Mouse (Mus musculus) midbrain, embryonic 11.5 days (tissue): ENCODE measurements at regions not wholly inside any gene's neighbourhood (a gene's known extent, or its start where the extent isn't known, plus 50 kb on each side); places are given as distances from the start of the nearest gene placed in this dataset.

Source experiments
- ATAC-seq: fragments of 200-750 bp; cut with Nextera tagmentation; 2 replicates; pipeline ENCODE4 v1.8.0; 2017; ENCODE audit warnings: moderate TSS enrichment, moderate library complexity; ENCODE audit not compliant: low FRiP score
- DNase-seq: peaks from one replicate; pipeline ENCODE4 v3.0.0; 2015; ENCODE audit warnings: low spot score; ENCODE audit errors: missing footprints
- H3K27ac ChIP-seq: fragments of 300-500 bp; sonication (generic); 2 replicates; pipeline ENCODE4 v1.5.1; 2014; ENCODE audit warnings: low read depth, low read length
- H3K27me3 ChIP-seq: fragments of 300-500 bp; sonication (generic); 2 replicates; pipeline ENCODE4 v1.6.1; 2014; ENCODE audit warnings: mild to moderate bottlenecking, low read length, moderate library complexity, mixed read lengths; ENCODE audit not compliant: control insufficient read depth, insufficient read depth
- H3K36me3 ChIP-seq: fragments of 300-500 bp; sonication (generic); 2 replicates; pipeline ENCODE4 v1.6.1; 2014; ENCODE audit warnings: mild to moderate bottlenecking, low read length, moderate library complexity, mixed read lengths; ENCODE audit not compliant: control insufficient read depth, insufficient read depth
- H3K4me1 ChIP-seq: fragments of 300-500 bp; sonication (generic); 2 replicates; pipeline ENCODE4 v1.6.1; 2014; ENCODE audit warnings: low read length; ENCODE audit not compliant: control insufficient read depth, insufficient read depth
- H3K4me2 ChIP-seq: fragments of 300-500 bp; sonication (generic); 2 replicates; pipeline ENCODE4 v1.6.1; 2014; ENCODE audit warnings: mild to moderate bottlenecking, moderate library complexity
- H3K4me3 ChIP-seq: fragments of 300-500 bp; sonication (generic); 2 replicates; pipeline ENCODE4 v1.5.1; 2014; ENCODE audit warnings: low read depth, low read length
- H3K9ac ChIP-seq: fragments of 300-500 bp; sonication (generic); 2 replicates; pipeline ENCODE4 v1.6.1; 2014; ENCODE audit warnings: low read length
- H3K9me3 ChIP-seq: fragments of 300-500 bp; sonication (generic); 2 replicates; pipeline ENCODE4 v1.6.1; 2016; ENCODE audit warnings: low read length; ENCODE audit not compliant: control insufficient read depth
- WGBS: fragments of 180-500 bp; shearing (Covaris S2); extraction: QIAGEN DNeasy Blood & Tissue Kit; methylation state at CpG from one replicate; pipeline ENCODE4 v1.1.7; 2014; 5-methylcytosine and 5-hydroxymethylcytosine counted together

GRCm38 (mm10) chr2:64860113-64860512, 164.7 kb downstream of the Grb14 start:
- no peaks in the 10 kb centered on the region for H3K36me3 ChIP-seq
- no peak for ATAC-seq
- no peak overlapping the region for H3K4me3 ChIP-seq
- DNase-seq, result no peak
- H3K27me3 ChIP-seq, result no peaks in the 10 kb centered on the region
- 79% methylated on average over 2 of the region's 2 CpGs for WGBS
- no peaks in the 10 kb centered on the region for H3K9me3 ChIP-seq
- H3K9ac ChIP-seq, result no peak overlapping the region
- H3K4me1 ChIP-seq, result no peaks in the 10 kb centered on the region
- H3K4me2 ChIP-seq, result no peak overlapping the region
- no peak overlapping the region for H3K27ac ChIP-seq

- WGBS, result 18% methylated on average over 7 of the region's 7 CpGs
- Histone ChIP-seq H3K4me1 (no peaks in the 10 kb centered on the region), H3K36me3 (no peaks in the 10 kb centered on the region), H3K9ac (no peak overlapping the region), H3K27ac (no peak overlapping the region), H3K9me3 (no peaks in the 10 kb centered on the region), H3K4me2 (no peak overlapping the region), H3K4me3 (no peak overlapping the region), H3K27me3 (no peaks in the 10 kb centered on the region)
- ATAC-seq (peak; percentile 39; the same call in 1 of the 2 replicates), DNase-seq (peak; percentile 97)
Measured at GRCm38 (mm10) chr2:64853918-64854317, 170.9 kb downstream of the Grb14 start.

- Histone ChIP-seq H3K27ac (no peak overlapping the region), H3K4me1 (no peaks in the 10 kb centered on the region), H3K36me3 (no peaks in the 10 kb centered on the region), H3K4me3 (no peak overlapping the region), H3K4me2 (no peak overlapping the region), H3K27me3 (no peaks in the 10 kb centered on the region), H3K9ac (no peak overlapping the region), H3K9me3 (no peaks in the 10 kb centered on the region)
- no peak for DNase-seq
- ATAC-seq, result peak; percentile 40; the same call in 1 of the 2 replicates
- WGBS, result 71% methylated on average over 5 of the region's 5 CpGs
Measured at GRCm38 (mm10) chr2:64852913-64853312, 171.9 kb downstream of the Grb14 start.

- H3K4me3 ChIP-seq, result no peak overlapping the region
- no peaks in the 10 kb centered on the region for H3K4me1 ChIP-seq
- H3K9ac ChIP-seq, result no peak overlapping the region
- no peak overlapping the region for H3K27ac ChIP-seq
- no peaks in the 10 kb centered on the region for H3K9me3 ChIP-seq
- H3K36me3 ChIP-seq, result no peaks in the 10 kb centered on the region
- WGBS, result 65% methylated on average over 4 of the region's 4 CpGs
- ATAC-seq, result peak; percentile 4; the same call in 1 of the 2 replicates
- no peaks in the 10 kb centered on the region for H3K27me3 ChIP-seq
- H3K4me2 ChIP-seq, result no peak overlapping the region
- no peak for DNase-seq
Measured at GRCm38 (mm10) chr2:64851096-64851495, 173.7 kb downstream of the Grb14 start.

GRCm38 (mm10) chr2:64850656-64851055, 174.1 kb downstream of the Grb14 start:
- ATAC-seq (no peak), DNase-seq (no peak)
- H3K27ac ChIP-seq, result no peak overlapping the region
- 96% methylated on average over 3 of the region's 3 CpGs for WGBS
- H3K4me2 ChIP-seq, result no peak overlapping the region
- no peak overlapping the region for H3K4me3 ChIP-seq
- H3K27me3 ChIP-seq, result no peaks in the 10 kb centered on the region
- no peaks in the 10 kb centered on the region for H3K36me3 ChIP-seq
- no peaks in the 10 kb centered on the region for H3K4me1 ChIP-seq
- no peaks in the 10 kb centered on the region for H3K9me3 ChIP-seq
- H3K9ac ChIP-seq, result no peak overlapping the region

GRCm38 (mm10) chr2:64824494-64824893, 200.3 kb downstream of the Grb14 start:
- Histone ChIP-seq H3K4me1 (0 out of 2 replicates have a peak, but pooled peaks cover 3% of the 10 kb centered on the region), H3K9me3 (no peaks in the 10 kb centered on the region)
- no peak for DNase-seq

GRCm38 (mm10) chr2:64823905-64824304, 200.9 kb downstream of the Grb14 start:
- H3K9ac ChIP-seq, result no peak overlapping the region
- no peak overlapping the region for H3K4me3 ChIP-seq
- peak; percentile 52; the same call in 1 of the 2 replicates for ATAC-seq
- DNase-seq, result peak; percentile 86
- no peak overlapping the region for H3K27ac ChIP-seq
- H3K9me3 ChIP-seq, result no peaks in the 10 kb centered on the region
- no peak overlapping the region for H3K4me2 ChIP-seq
- 16% methylated on average over 7 of the region's 7 CpGs for WGBS
- no peaks in the 10 kb centered on the region for H3K27me3 ChIP-seq
- H3K36me3 ChIP-seq, result no peaks in the 10 kb centered on the region
- H3K4me1 ChIP-seq, result 0 out of 2 replicates have a peak, but pooled peaks cover 3% of the 10 kb centered on the region

More at GRCm38 (mm10) chr2:64824494-64824893, 200.3 kb downstream of the Grb14 start:
- no peak overlapping the region for H3K27ac ChIP-seq
- no peak overlapping the region for H3K4me2 ChIP-seq
- ATAC-seq, result peak; percentile 59; the same call in 1 of the 2 replicates
- 71% methylated on average over 9 of the region's 9 CpGs for WGBS
- no peak overlapping the region for H3K9ac ChIP-seq
- H3K4me3 ChIP-seq, result no peak overlapping the region
- no peaks in the 10 kb centered on the region for H3K27me3 ChIP-seq
- H3K36me3 ChIP-seq, result no peaks in the 10 kb centered on the region

- Histone ChIP-seq H3K4me1 (0 out of 2 replicates have a peak, but pooled peaks cover 3% of the 10 kb centered on the region), H3K27ac (no peak overlapping the region), H3K4me3 (no peak overlapping the region), H3K9me3 (no peaks in the 10 kb centered on the region), H3K9ac (no peak overlapping the region), H3K27me3 (no peaks in the 10 kb centered on the region), H3K4me2 (no peak overlapping the region), H3K36me3 (no peaks in the 10 kb centered on the region)
- 24% methylated on average over 6 of the region's 6 CpGs for WGBS
- no peak for DNase-seq
- ATAC-seq, result 0 out of 2 replicates have a peak, but pooled peaks have one; percentile 15
Measured at GRCm38 (mm10) chr2:64823074-64823473, 201.7 kb downstream of the Grb14 start.

GRCm38 (mm10) chr2:64818159-64818558, 206.6 kb downstream of the Grb14 start:
- no peak overlapping the region for H3K9ac ChIP-seq
- H3K27me3 ChIP-seq, result no peaks in the 10 kb centered on the region
- no peak for DNase-seq
- no peaks in the 10 kb centered on the region for H3K36me3 ChIP-seq
- no peaks in the 10 kb centered on the region for H3K9me3 ChIP-seq
- H3K4me3 ChIP-seq, result no peak overlapping the region
- ATAC-seq, result no peak
- WGBS, result 91% methylated on average over 5 of the region's 5 CpGs
- no peaks in the 10 kb centered on the region for H3K4me1 ChIP-seq
- H3K27ac ChIP-seq, result no peak overlapping the region
- no peak overlapping the region for H3K4me2 ChIP-seq
